Mouse (Mus musculus) CD4-positive helper T cell, adult 2 months (primary cell): ENCODE results near the gene Phka2.

ENCODE experiments used
- DNase-seq: peaks from one replicate; pipeline ENCODE4 v3.0.0-alpha.2; 2012; ENCODE audit warnings: low read depth, missing footprints, low spot score

The Phka2 gene

GRCm38 (mm10) chrX:160502048-160503041 is at the start of gene Phka2:
Phka2 (plus strand) TSS chrX:160502166.
- peak; percentile 90 for DNase-seq

GRCm38 (mm10) chrX:160455686-160456085 is 46.3 kb upstream of the Phka2 start:
- DNase-seq, result no peak

- DNase-seq, result no peak
Measured at GRCm38 (mm10) chrX:160471257-160471786, 30.6 kb upstream of the Phka2 start.

- DNase-seq, result no peak
Measured at GRCm38 (mm10) chrX:160489784-160490183, 12.2 kb upstream of the Phka2 start.

- no peak for DNase-seq
Measured at GRCm38 (mm10) chrX:160494333-160494732, 7.6 kb upstream of the Phka2 start.

- DNase-seq, result no peak
Measured at GRCm38 (mm10) chrX:160494921-160495320, 7.0 kb upstream of the Phka2 start.

GRCm38 (mm10) chrX:160496473-160496872 is 5.5 kb upstream of the Phka2 start:
- DNase-seq, result no peak

- no peak for DNase-seq
Measured at GRCm38 (mm10) chrX:160501095-160501494, 871 bp upstream of the Phka2 start.

- DNase-seq, result no peak
Measured at GRCm38 (mm10) chrX:160501687-160502047, 299 bp upstream of the Phka2 start.

GRCm38 (mm10) chrX:160509046-160509445 is 7.1 kb downstream of the Phka2 start:
- DNase-seq, result no peak

GRCm38 (mm10) chrX:160510197-160510596 is 8.2 kb downstream of the Phka2 start:
- DNase-seq, result no peak

GRCm38 (mm10) chrX:160516027-160516426 is 14.1 kb downstream of the Phka2 start:
- no peak for DNase-seq

- no peak for DNase-seq
Measured at GRCm38 (mm10) chrX:160542772-160543171, 40.8 kb downstream of the Phka2 start.

- DNase-seq, result no peak
Measured at GRCm38 (mm10) chrX:160548875-160549274, 46.9 kb downstream of the Phka2 start.

- no peak for DNase-seq
Measured at GRCm38 (mm10) chrX:160552066-160552465, 50.1 kb downstream of the Phka2 start.

GRCm38 (mm10) chrX:160583589-160583988 is 81.6 kb downstream of the Phka2 start:
- DNase-seq, result no peak

- DNase-seq, result no peak
Measured at GRCm38 (mm10) chrX:160584148-160584838, 82.3 kb downstream of the Phka2 start.

- no peak for DNase-seq
Measured at GRCm38 (mm10) chrX:160585110-160585509, 83.1 kb downstream of the Phka2 start.

- DNase-seq, result no peak
Measured at GRCm38 (mm10) chrX:160588523-160588922, 86.6 kb downstream of the Phka2 start.

GRCm38 (mm10) chrX:160590147-160590546 is 88.2 kb downstream of the Phka2 start:
- no peak for DNase-seq

- DNase-seq, result no peak
Measured at GRCm38 (mm10) chrX:160592933-160593332, 91.0 kb downstream of the Phka2 start.

- DNase-seq, result no peak
Measured at GRCm38 (mm10) chrX:160598055-160598454, 96.1 kb downstream of the Phka2 start.
